Mouse (Mus musculus): ENCODE results near the gene Wdhd1.

Gene Wdhd1

GRCm38 (mm10) chr14:47220231-47221025, 56.2 kb downstream of the Wdhd1 start:
- DNase-seq (ENCODE audit: low spot score), result no peak

- DNase-seq (ENCODE audit: low spot score), result no peak
These were observed 57.7 kb downstream of the Wdhd1 start for GRCm38 (mm10) chr14:47218766-47219606.

- no peak for DNase-seq (ENCODE audit: low spot score)
These were observed 60.1 kb downstream of the Wdhd1 start for GRCm38 (mm10) chr14:47216541-47216940.

GRCm38 (mm10) chr14:47214367-47214766, 62.3 kb downstream of the Wdhd1 start:
- DNase-seq (ENCODE audit: low spot score), result no peak

- DNase-seq (ENCODE audit: low spot score), result no peak
These were observed 63.4 kb downstream of the Wdhd1 start for GRCm38 (mm10) chr14:47213305-47213704.

GRCm38 (mm10) chr14:47209669-47210164, 66.9 kb downstream of the Wdhd1 start:
- DNase-seq (ENCODE audit: low spot score), result no peak

- no peak for DNase-seq (ENCODE audit: low spot score)
These were observed 67.8 kb downstream of the Wdhd1 start for GRCm38 (mm10) chr14:47208564-47209493.

- no peak for DNase-seq (ENCODE audit: low spot score)
These were observed 70.1 kb downstream of the Wdhd1 start for GRCm38 (mm10) chr14:47206601-47207000.

- DNase-seq (ENCODE audit: low spot score), result no peak
These were observed 71.2 kb downstream of the Wdhd1 start for GRCm38 (mm10) chr14:47205270-47205972.

GRCm38 (mm10) chr14:47197340-47197739, 79.3 kb downstream of the Wdhd1 start:
- DNase-seq (ENCODE audit: low spot score), result no peak

GRCm38 (mm10) chr14:47196711-47197110, 79.9 kb downstream of the Wdhd1 start:
- DNase-seq (ENCODE audit: low spot score), result no peak

- DNase-seq (ENCODE audit: low spot score), result no peak
These were observed 82.6 kb downstream of the Wdhd1 start for GRCm38 (mm10) chr14:47194096-47194495.

- DNase-seq (ENCODE audit: low spot score), result no peak
These were observed 83.2 kb downstream of the Wdhd1 start for GRCm38 (mm10) chr14:47193506-47193905.

- no peak for DNase-seq (ENCODE audit: low spot score)
These were observed 84.8 kb downstream of the Wdhd1 start for GRCm38 (mm10) chr14:47191861-47192260.

Data from adipocyte (in vitro differentiated cells).